Mouse (Mus musculus): Measurements from ENCODE around the gene Uaca.

Gene Uaca

GRCm38 (mm10) chr9:60837078-60837448, 42.7 kb downstream of the Uaca start:
- in situ Hi-C loops (cut with MboI, MseI) = no loop called here

GRCm38 (mm10) chr9:60837449-60838141, 43.3 kb downstream of the Uaca start:
- in situ Hi-C loops (cut with MboI, MseI) = no loop called here

GRCm38 (mm10) chr9:60838331-60838872, 44.1 kb downstream of the Uaca start:
- in situ Hi-C loops (cut with MboI, MseI) = no loop called here

GRCm38 (mm10) chr9:60841393-60841792, 47.1 kb downstream of the Uaca start:
- in situ Hi-C loops (cut with MboI, MseI) = no loop called here

- in situ Hi-C loops (cut with MboI, MseI) = no loop called here
Observed at GRCm38 (mm10) chr9:60843415-60844076, 49.2 kb downstream of the Uaca start.

- in situ Hi-C loops (cut with MboI, MseI) = no loop called here
Observed at GRCm38 (mm10) chr9:60848730-60849129, 54.4 kb downstream of the Uaca start.

- in situ Hi-C loops (cut with MboI, MseI) = loop anchor here (5.0 kb wide), 1 partner anchor 98 kb away; no protein-coding TSS in a partner anchor
Observed at GRCm38 (mm10) chr9:60849986-60850385, 55.6 kb downstream of the Uaca start.

GRCm38 (mm10) chr9:60854196-60854595, 59.9 kb downstream of the Uaca start:
- in situ Hi-C loops (cut with MboI, MseI) = loop anchor here (5.0 kb wide), 1 partner anchor 102 kb away; no protein-coding TSS in a partner anchor

- in situ Hi-C loops (cut with MboI, MseI) = no loop called here
Observed at GRCm38 (mm10) chr9:60857833-60858232, 63.5 kb downstream of the Uaca start.

- in situ Hi-C loops (cut with MboI, MseI) = no loop called here
Observed at GRCm38 (mm10) chr9:60858306-60858960, 64.1 kb downstream of the Uaca start.

GRCm38 (mm10) chr9:60859031-60859430, 64.7 kb downstream of the Uaca start:
- in situ Hi-C loops (cut with MboI, MseI) = no loop called here

GRCm38 (mm10) chr9:60861030-60861429, 66.7 kb downstream of the Uaca start:
- in situ Hi-C loops (cut with MboI, MseI) = no loop called here

- in situ Hi-C loops (cut with MboI, MseI) = no loop called here
Observed at GRCm38 (mm10) chr9:60864664-60865063, 70.3 kb downstream of the Uaca start.

GRCm38 (mm10) chr9:60865866-60866265, 71.5 kb downstream of the Uaca start:
- in situ Hi-C loops (cut with MboI, MseI) = no loop called here

GRCm38 (mm10) chr9:60870451-60870850, 76.1 kb downstream of the Uaca start:
- in situ Hi-C loops (cut with MboI, MseI) = no loop called here

- in situ Hi-C loops (cut with MboI, MseI) = no loop called here
Observed at GRCm38 (mm10) chr9:60870919-60871503, 76.7 kb downstream of the Uaca start.

GRCm38 (mm10) chr9:60873257-60874054, 79.1 kb downstream of the Uaca start:
- in situ Hi-C loops (cut with MboI, MseI) = no loop called here

GRCm38 (mm10) chr9:60874055-60874392, 79.7 kb downstream of the Uaca start:
- in situ Hi-C loops (cut with MboI, MseI) = no loop called here

GRCm38 (mm10) chr9:60876085-60876484, 81.7 kb downstream of the Uaca start:
- in situ Hi-C loops (cut with MboI, MseI) = no loop called here

GRCm38 (mm10) chr9:60876531-60876930, 82.2 kb downstream of the Uaca start:
- in situ Hi-C loops (cut with MboI, MseI) = no loop called here

- in situ Hi-C loops (cut with MboI, MseI) = no loop called here
Observed at GRCm38 (mm10) chr9:60878051-60878557, 83.8 kb downstream of the Uaca start.
